Mouse (Mus musculus) retina, postnatal 1 day (tissue): ENCODE data around the gene Il20.

Experiments used
- DNase-seq: peaks from one replicate; pipeline ENCODE4 v3.0.0-alpha.2; 2012

Gene Il20

DNA sequence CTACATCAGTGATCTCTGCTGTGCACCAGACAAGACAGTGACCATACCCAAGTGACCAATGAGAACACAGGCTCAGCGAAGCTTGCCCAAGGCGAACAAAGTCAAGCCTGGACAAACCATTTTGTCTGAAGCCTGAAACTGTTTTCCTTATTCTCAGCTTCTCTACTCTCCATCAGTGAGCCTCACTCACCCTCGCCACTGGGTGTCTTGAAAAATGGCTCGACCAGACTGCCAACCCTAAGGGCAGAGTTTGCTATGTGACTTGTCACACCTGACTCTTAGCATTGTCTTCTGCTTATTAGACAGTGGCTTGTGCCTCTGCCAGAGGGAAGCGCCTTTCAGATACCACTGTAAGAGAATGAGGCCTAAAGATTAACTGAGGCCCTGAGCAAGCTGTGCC lies 46.5 kb downstream of the Il20 start:
- no peak for DNase-seq

DNA sequence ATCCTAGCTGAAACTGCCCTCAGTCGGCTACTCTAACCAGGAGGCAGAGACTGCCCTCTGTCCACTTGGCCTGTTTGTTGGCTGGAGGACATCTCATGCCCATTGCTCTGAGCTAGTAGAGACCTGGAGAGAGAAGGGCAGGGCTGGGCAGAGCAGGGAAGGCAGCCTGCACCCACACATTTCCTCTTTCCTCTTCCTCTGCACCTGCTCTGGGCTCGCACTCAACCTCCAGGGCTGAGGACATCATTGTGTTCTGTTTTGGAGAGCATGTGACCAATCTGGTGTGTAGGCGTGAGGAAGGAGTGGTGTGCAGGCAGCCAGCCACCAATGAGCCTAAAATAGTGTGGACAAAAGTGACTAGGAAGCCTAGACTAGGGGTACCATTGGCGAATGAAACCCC lies 47.0 kb downstream of the Il20 start:
- no peak for DNase-seq

DNA sequence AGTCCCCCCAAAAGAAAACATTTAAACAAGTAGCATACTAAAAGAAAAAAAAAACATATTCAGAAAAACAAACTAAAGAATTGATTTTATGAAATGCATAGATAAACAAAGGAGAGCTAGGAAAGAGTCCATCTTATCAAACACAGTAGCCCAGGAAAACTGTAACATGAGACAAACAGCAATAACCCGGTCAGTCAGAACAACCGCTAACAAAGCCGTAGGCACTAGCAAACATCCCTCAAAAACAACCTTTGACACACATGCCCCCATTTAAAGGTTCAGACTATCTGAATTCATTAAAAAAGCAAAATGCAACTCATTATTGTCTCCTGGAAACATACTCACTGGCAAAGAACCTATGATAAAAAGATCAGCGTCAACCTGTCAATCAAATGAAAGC lies 53.8 kb downstream of the Il20 start:
- no peak for DNase-seq
